Mouse (Mus musculus): ENCODE data around the gene Ralbp1. TPM values are rescaled to one million over a fixed set of nuclear protein-coding genes. Genes with fewer than 3 reads are reported as not detected.

Ralbp1 gene
- polyA plus RNA-seq, 1 experiment = 34.5 TPM

DNA sequence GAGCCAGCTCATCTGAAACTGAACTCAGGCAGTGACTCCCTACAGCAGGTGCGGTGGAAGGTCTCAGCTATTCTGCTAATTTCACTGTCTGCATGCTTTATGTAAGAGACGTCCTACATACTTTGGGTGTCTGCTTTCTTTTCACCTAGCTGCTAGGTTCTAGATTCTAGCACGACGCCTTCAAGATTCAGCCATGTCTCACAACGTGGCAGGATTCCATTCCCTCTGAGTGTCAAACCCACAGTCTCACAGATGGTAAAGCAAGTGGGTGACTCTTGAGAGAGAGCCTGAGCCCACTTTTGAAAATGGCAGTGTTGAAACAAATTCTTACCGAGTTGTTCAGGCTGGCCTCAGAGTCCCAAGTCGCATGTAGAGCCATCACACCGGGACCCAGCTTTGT, 18.2 kb upstream of the Ralbp1 start:
- Histone ChIP-seq H3K36me3 (ENCODE audit: control insufficient read depth) (no peaks in the 10 kb centered on the region), H3K4me1 (ENCODE audit: control insufficient read depth) (peaks cover 10% of the 10 kb centered on the region), H3K27me3 (ENCODE audit: control insufficient read depth) (no peaks in the 10 kb centered on the region), H3K9me3 (ENCODE audit: control insufficient read depth, low read length) (peaks cover 12% of the 10 kb centered on the region), H3K4me3 (replicated peaks) (no peak overlapping the region)
- no peak for TF ChIP-seq GATA1 (IDR thresholded peaks at IDR 0.05; ENCODE audit: low read length)
- TF ChIP-seq TAL1 (IDR thresholded peaks at IDR 0.05; ENCODE audit: low read length) = no peak

DNA sequence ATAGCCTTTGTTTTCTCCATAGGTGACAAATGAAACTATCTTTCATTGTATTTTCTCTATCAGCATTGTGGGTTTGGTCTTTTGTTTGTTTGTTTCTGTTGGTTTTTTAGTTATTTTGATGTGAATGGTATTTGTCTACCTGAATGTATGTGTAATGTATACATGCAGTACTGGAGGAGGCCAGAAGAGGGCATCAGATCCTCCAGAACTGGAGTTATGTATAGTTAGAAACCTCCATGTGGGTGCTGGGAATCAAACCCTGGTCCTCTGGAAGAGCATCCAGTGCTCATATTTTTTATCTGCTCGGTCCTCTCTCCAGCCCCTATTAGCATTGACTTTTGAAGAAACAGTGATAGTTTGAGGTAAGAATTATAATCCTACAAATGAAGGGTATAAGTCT, 17.4 kb upstream of the Ralbp1 start:
- peaks cover 12% of the 10 kb centered on the region for H3K9me3 ChIP-seq (ENCODE audit: control insufficient read depth, low read length)
- no peak overlapping the region for H3K4me3 ChIP-seq (replicated peaks)
- H3K4me1 ChIP-seq (ENCODE audit: control insufficient read depth) = peaks cover 10% of the 10 kb centered on the region
- no peaks in the 10 kb centered on the region for H3K36me3 ChIP-seq (ENCODE audit: control insufficient read depth)
- no peak for TF ChIP-seq TAL1 (IDR thresholded peaks at IDR 0.05; ENCODE audit: low read length)
- TF ChIP-seq GATA1 (IDR thresholded peaks at IDR 0.05; ENCODE audit: low read length) = no peak
- H3K27me3 ChIP-seq (ENCODE audit: control insufficient read depth) = no peaks in the 10 kb centered on the region

DNA sequence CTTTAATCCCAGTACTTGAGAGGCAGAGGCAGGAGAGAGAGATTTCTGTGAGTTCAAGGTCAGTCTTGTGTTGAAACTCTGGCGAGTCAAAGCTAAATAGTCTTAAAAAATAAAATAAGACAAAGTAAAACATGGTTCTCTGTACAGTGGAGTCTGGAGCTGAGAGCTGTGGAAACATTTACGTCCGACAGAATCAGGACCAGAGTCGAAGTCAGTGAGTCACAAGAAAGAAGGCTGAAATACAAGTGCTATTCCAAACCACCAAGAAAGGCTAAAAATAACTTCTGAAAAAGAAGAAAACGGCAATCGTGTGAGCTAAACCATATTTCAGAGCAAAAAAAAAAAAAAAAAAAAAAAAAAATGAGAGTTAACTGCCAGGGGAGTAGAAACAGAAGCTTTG, 16.7 kb upstream of the Ralbp1 start:
- no peak overlapping the region for H3K4me3 ChIP-seq (replicated peaks)
- TF ChIP-seq TAL1 (IDR thresholded peaks at IDR 0.05; ENCODE audit: low read length) (no peak), GATA1 (IDR thresholded peaks at IDR 0.05; ENCODE audit: low read length) (no peak)
- peaks cover 9% of the 10 kb centered on the region for H3K4me1 ChIP-seq (ENCODE audit: control insufficient read depth)

DNA sequence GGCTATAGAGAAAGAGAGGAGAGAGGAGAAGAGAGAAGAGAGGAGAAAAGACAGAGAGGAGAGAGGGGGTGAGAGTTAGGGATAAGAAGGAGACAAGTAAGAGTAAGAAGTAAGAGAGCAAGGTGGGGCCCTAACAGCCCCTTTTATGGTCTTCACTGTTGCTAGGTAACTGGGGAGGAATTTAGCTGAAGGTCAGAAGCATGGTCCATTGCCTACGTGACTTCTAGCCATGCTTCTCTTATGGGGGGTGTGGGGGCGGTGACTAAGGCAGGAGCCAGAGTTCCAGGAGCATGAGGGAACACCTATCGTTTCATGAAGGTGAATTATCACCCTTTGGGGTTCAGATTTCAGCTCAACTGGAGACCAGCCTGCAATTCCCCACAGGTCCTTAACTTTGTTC, 10.4 kb upstream of the Ralbp1 start:
- no peak for TF ChIP-seq TAL1 (IDR thresholded peaks at IDR 0.05; ENCODE audit: low read length)
- TF ChIP-seq GATA1 (IDR thresholded peaks at IDR 0.05; ENCODE audit: low read length) = no peak
- H3K36me3 ChIP-seq (ENCODE audit: control insufficient read depth) = no peaks in the 10 kb centered on the region
- no peaks in the 10 kb centered on the region for H3K9me3 ChIP-seq (ENCODE audit: control insufficient read depth, low read length)
- no peaks in the 10 kb centered on the region for H3K27me3 ChIP-seq (ENCODE audit: control insufficient read depth)
- H3K4me3 ChIP-seq (replicated peaks) = no peak overlapping the region
- H3K4me1 ChIP-seq (ENCODE audit: control insufficient read depth) = no peaks in the 10 kb centered on the region

More for the DNA sequence above, 16.7 kb upstream of the Ralbp1 start:
- Histone ChIP-seq H3K36me3 (ENCODE audit: control insufficient read depth) (no peaks in the 10 kb centered on the region), H3K9me3 (ENCODE audit: control insufficient read depth, low read length) (peaks cover 12% of the 10 kb centered on the region), H3K27me3 (ENCODE audit: control insufficient read depth) (no peaks in the 10 kb centered on the region)

- no peaks in the 10 kb centered on the region for H3K9me3 ChIP-seq (ENCODE audit: control insufficient read depth, low read length)
- no peak overlapping the region for H3K4me3 ChIP-seq (replicated peaks)
- H3K36me3 ChIP-seq (ENCODE audit: control insufficient read depth) = no peaks in the 10 kb centered on the region
- H3K27me3 ChIP-seq (ENCODE audit: control insufficient read depth) = no peaks in the 10 kb centered on the region
- peaks cover 18% of the 10 kb centered on the region for H3K4me1 ChIP-seq (ENCODE audit: control insufficient read depth)
- TF ChIP-seq TAL1 (IDR thresholded peaks at IDR 0.05; ENCODE audit: low read length) (no peak), GATA1 (IDR thresholded peaks at IDR 0.05; ENCODE audit: low read length) (no peak)
Observed at GRCm38 (mm10) chr17:65889476-65889875, 3.9 kb upstream of the Ralbp1 start.

GRCm38 (mm10) chr17:65886571-65886970, 973 bp upstream of the Ralbp1 start:
- TF ChIP-seq GATA1 (IDR thresholded peaks at IDR 0.05; ENCODE audit: low read length) (no peak), TAL1 (IDR thresholded peaks at IDR 0.05; ENCODE audit: low read length) (no peak)
- H3K9me3 ChIP-seq (ENCODE audit: control insufficient read depth, low read length) = no peaks in the 10 kb centered on the region
- H3K27me3 ChIP-seq (ENCODE audit: control insufficient read depth) = no peaks in the 10 kb centered on the region
- peaks cover 40% of the 10 kb centered on the region for H3K4me1 ChIP-seq (ENCODE audit: control insufficient read depth)
- H3K36me3 ChIP-seq (ENCODE audit: control insufficient read depth) = no peaks in the 10 kb centered on the region; the same call in 1 of the 2 replicates
- H3K4me3 ChIP-seq (replicated peaks) = peak overlapping the region; percentile 92

DNA sequence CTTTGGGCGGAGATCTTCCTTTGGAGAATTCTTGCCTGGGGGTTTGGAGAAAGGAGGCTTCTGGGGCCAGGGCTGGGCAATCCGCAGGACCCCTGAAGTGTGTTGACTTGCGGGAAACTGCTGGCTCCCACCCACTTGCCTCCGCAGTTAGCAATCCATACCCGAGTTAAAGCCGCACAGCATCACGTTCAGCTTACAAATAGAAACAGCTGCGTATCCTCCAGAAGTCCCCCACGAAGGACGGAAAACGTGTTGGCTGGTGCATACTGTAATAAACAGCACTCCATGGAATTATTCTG, 251 bp downstream of the Ralbp1 start:
- Histone ChIP-seq H3K4me1 (ENCODE audit: control insufficient read depth) (peaks cover 45% of the 10 kb centered on the region), H3K9me3 (ENCODE audit: control insufficient read depth, low read length) (no peaks in the 10 kb centered on the region), H3K4me3 (replicated peaks) (peak overlapping the region; percentile 92), H3K36me3 (ENCODE audit: control insufficient read depth) (no peaks in the 10 kb centered on the region; the same call in 1 of the 2 replicates), H3K27me3 (ENCODE audit: control insufficient read depth) (no peaks in the 10 kb centered on the region)
- no peak for TF ChIP-seq GATA1 (IDR thresholded peaks at IDR 0.05; ENCODE audit: low read length)
- no peak for TF ChIP-seq TAL1 (IDR thresholded peaks at IDR 0.05; ENCODE audit: low read length)

DNA sequence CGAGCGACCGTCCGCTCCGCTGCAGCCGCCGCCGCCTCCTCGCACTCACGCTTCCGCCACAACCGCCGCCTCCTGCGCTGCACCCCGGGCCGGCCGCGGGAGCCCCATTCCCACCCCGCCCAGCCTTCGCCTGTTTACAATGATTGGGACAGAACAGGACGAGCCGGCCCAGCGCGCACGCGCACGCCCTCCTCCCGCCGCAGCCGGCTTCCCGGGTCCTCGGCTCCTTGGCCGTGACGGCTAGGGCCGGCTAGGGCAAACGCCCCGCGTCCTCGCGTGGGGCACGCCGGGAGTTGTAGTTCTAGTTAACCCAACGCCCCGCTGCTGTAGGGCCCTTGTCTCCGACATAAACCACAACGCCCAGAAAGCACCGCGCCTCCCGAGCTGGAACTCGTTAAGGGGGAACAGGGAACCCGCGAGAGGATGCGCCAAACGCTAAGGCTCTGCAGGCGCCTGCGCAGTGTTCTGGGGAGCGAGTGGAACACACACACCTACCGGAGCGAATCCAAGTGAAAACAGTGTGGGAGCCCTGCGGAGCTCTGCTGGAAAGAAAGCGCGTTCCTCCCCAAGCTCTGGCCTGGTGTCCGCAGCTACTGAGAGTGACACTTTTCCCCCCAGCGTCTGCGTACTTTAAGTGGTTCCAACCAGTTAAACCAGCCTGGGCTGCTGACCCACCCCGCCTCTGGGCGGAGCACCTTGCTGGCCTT, 754 bp downstream of the Ralbp1 start:
- Histone ChIP-seq H3K27me3 (ENCODE audit: control insufficient read depth) (no peaks in the 10 kb centered on the region), H3K36me3 (ENCODE audit: control insufficient read depth) (no peaks in the 10 kb centered on the region; the same call in 1 of the 2 replicates), H3K4me3 (replicated peaks) (peak overlapping the region; percentile 92), H3K4me1 (ENCODE audit: control insufficient read depth) (peaks cover 45% of the 10 kb centered on the region), H3K9me3 (ENCODE audit: control insufficient read depth, low read length) (no peaks in the 10 kb centered on the region)
- no peak for TF ChIP-seq GATA1 (IDR thresholded peaks at IDR 0.05; ENCODE audit: low read length)
- no peak for TF ChIP-seq TAL1 (IDR thresholded peaks at IDR 0.05; ENCODE audit: low read length)

GRCm38 (mm10) chr17:65884061-65884669, 1.4 kb downstream of the Ralbp1 start:
- no peaks in the 10 kb centered on the region; the same call in 1 of the 2 replicates for H3K36me3 ChIP-seq (ENCODE audit: control insufficient read depth)
- TF ChIP-seq TAL1 (IDR thresholded peaks at IDR 0.05; ENCODE audit: low read length) (no peak), GATA1 (IDR thresholded peaks at IDR 0.05; ENCODE audit: low read length) (no peak)
- H3K27me3 ChIP-seq (ENCODE audit: control insufficient read depth) = no peaks in the 10 kb centered on the region
- H3K9me3 ChIP-seq (ENCODE audit: control insufficient read depth, low read length) = no peaks in the 10 kb centered on the region
- peaks cover 45% of the 10 kb centered on the region for H3K4me1 ChIP-seq (ENCODE audit: control insufficient read depth)
- H3K4me3 ChIP-seq (replicated peaks) = peak overlapping the region; percentile 92

Measured in erythroblast, embryonic 14.5 days (primary cell).